11 mouse cellular contexts compared by ENCODE assay signal in genomic region chr5:64358639-64359584, GRCm38 (mm10).
DNase-seq lines count a peak whose midpoint lies in the region; ATAC-seq and TF ChIP-seq lines count a peak whose summit lies in the region.
"Had no signal": no experiment of that assay in that cellular context is flagged by ENCODE, and none has a peak within 500 bp of the region (broad histone marks: within the 10 kb centered on the region; RNA-seq: fewer than 3 reads in every experiment).

No protein-coding gene starts in this region.

- H3K27ac ChIP-seq in lung, embryonic 16.5 days (ENCODE audit: low read length): peak overlapping the region; percentile 79
- H3K27ac ChIP-seq in stomach, embryonic 14.5 days (ENCODE audit: low read length): peak overlapping the region; percentile 44; the same call in 1 of the 2 replicates
- H3K27ac ChIP-seq: hindbrain, postnatal 0 days; liver, embryonic 14.5 days had no signal

- H3K4me1 ChIP-seq in lung, embryonic 16.5 days (replicated peaks; ENCODE audit: control insufficient read depth, insufficient read depth, low read length): peaks cover 18% of the 10 kb centered on the region
- H3K4me1 ChIP-seq in lung, adult 2 months (ENCODE audit: control insufficient read depth, insufficient read depth, low read length): peaks cover 24% of the 10 kb centered on the region
- H3K4me1 ChIP-seq in stomach, embryonic 14.5 days (ENCODE audit: control insufficient read depth, insufficient read depth, low read length): peaks cover 11% of the 10 kb centered on the region; the same call in 1 of the 2 replicates

- no peaks in the 10 kb centered on the region for H3K27me3 ChIP-seq in lung, embryonic 16.5 days (ENCODE audit: control insufficient read depth, insufficient read depth, low read depth, low read length)
- no peaks in the 10 kb centered on the region for H3K27me3 ChIP-seq in stomach, embryonic 14.5 days (ENCODE audit: control insufficient read depth, insufficient read depth, low read length)

- WGBS in lung, embryonic 16.5 days: 38% methylated on average over 18 of the region's 18 CpGs
- WGBS in lung, adult 2 months: 36% methylated on average over 18 of the region's 18 CpGs
- WGBS in stomach, embryonic 14.5 days: 44% methylated on average over 18 of the region's 18 CpGs

- 0 out of 2 replicates have a peak overlapping the region, but pooled peaks have one; percentile 29 for H3K9ac ChIP-seq in lung, embryonic 16.5 days (ENCODE audit: low read length)
- H3K9ac ChIP-seq in stomach, embryonic 14.5 days (replicated peaks; ENCODE audit: low read depth, low read length): no peak overlapping the region
- H3K9ac ChIP-seq: forebrain, postnatal 0 days; liver, embryonic 14.5 days had no signal

- no peaks in the 10 kb centered on the region for H3K9me3 ChIP-seq in lung, embryonic 16.5 days (ENCODE audit: control insufficient read depth, low read length)
- no peaks in the 10 kb centered on the region for H3K9me3 ChIP-seq in stomach, embryonic 14.5 days (ENCODE audit: control insufficient read depth, low read depth, low read length)

- no peak overlapping the region for H3K4me2 ChIP-seq in lung, embryonic 16.5 days (ENCODE audit: low read depth, low read length)
- H3K4me2 ChIP-seq in stomach, embryonic 14.5 days (replicated peaks; ENCODE audit: low read depth, low read length): no peak overlapping the region

- ATAC-seq in lung, embryonic 16.5 days (ENCODE audit: low read depth): peak; percentile 80
- peak; percentile 47; the same call in 1 of the 2 replicates for ATAC-seq in stomach, embryonic 14.5 days (ENCODE audit: insufficient number of reproducible peaks, insufficient read depth, low FRiP score, low read depth)
- ATAC-seq: forebrain, postnatal 0 days had no signal

- H3K4me3 ChIP-seq in lung, embryonic 16.5 days (ENCODE audit: low read length): no peak overlapping the region
- H3K4me3 ChIP-seq in lung, adult 2 months (replicated peaks; ENCODE audit: extremely low read depth, low read depth, low read length): no peak overlapping the region
- no peak overlapping the region for H3K4me3 ChIP-seq in stomach, embryonic 14.5 days (ENCODE audit: low read depth, low read length)

- H3K36me3 ChIP-seq in lung, embryonic 16.5 days (ENCODE audit: control insufficient read depth, insufficient read depth, low read length): no peaks in the 10 kb centered on the region
- no peaks in the 10 kb centered on the region for H3K36me3 ChIP-seq in stomach, embryonic 14.5 days (ENCODE audit: control insufficient read depth, insufficient read depth, low read length)

- no peak for TF ChIP-seq CTCF in lung, adult 2 months (IDR thresholded peaks at IDR 0.05; ENCODE audit: insufficient read depth, low read length)

- TF ChIP-seq POLR2A in lung, adult 2 months (IDR thresholded peaks at IDR 0.05; ENCODE audit: borderline replicate concordance, extremely low read depth, low read depth, low read length): no peak

- DNase-seq in heart, adult 11 months: peak; percentile 93
- no peak for DNase-seq in heart, adult 9 months (ENCODE audit: low spot score in 2 of 2)
- no peak for DNase-seq in lung, adult 2 months
- peak; percentile 36 for DNase-seq in heart, postnatal 4 days
- no peak for DNase-seq in cerebellum, postnatal 36 days
- DNase-seq in cerebellum, postnatal 25 days: no peak
- DNase-seq: forebrain, postnatal 0 days had no signal

Comparison
In these comparisons a context has a peak if more than half of its experiments do, and no peak if none do; other contexts are left out.
1. DNase-seq: peak in heart, adult 11 months (single experiment) and heart, postnatal 4 days (single experiment); none in heart, adult 9 months (0 of 2), lung, adult 2 months (single experiment), cerebellum, postnatal 36 days (0 of 2) and cerebellum, postnatal 25 days (0 of 2).